Mouse (Mus musculus) megakaryocyte progenitor cell, adult 5-6 weeks (primary cell): ENCODE measurements around the gene Islr. TPM values are rescaled to one million over a fixed set of nuclear protein-coding genes. Genes with fewer than 3 reads are reported as not detected.

Experiments
- ATAC-seq: replicated peaks from 2 replicates; pipeline ENCODE4 v1.8.0; 2016; ENCODE audit warnings: mild to moderate bottlenecking, moderate TSS enrichment, inconsistent platforms; ENCODE audit not compliant: poor library complexity
- total RNA-seq, 2 experiments: library from RNA; stranded (forward) in 1 of 2; stranded (reverse) in 1 of 2; fragments of 157-497, 149-512 nt in 1 of 2; fragments of 200-1000 nt in 1 of 2; gene quantifications; 2 replicates each; pipeline versions ENCODE4 v1.2.3 to v1.2.4; 2015 to 2017

Gene Islr
- total RNA-seq, 2 experiments from 2014 or later: not detected

GRCm38 (mm10) chr9:58224356-58224755 lies 20.2 kb upstream of the Islr start:
- ATAC-seq: no peak

DNA sequence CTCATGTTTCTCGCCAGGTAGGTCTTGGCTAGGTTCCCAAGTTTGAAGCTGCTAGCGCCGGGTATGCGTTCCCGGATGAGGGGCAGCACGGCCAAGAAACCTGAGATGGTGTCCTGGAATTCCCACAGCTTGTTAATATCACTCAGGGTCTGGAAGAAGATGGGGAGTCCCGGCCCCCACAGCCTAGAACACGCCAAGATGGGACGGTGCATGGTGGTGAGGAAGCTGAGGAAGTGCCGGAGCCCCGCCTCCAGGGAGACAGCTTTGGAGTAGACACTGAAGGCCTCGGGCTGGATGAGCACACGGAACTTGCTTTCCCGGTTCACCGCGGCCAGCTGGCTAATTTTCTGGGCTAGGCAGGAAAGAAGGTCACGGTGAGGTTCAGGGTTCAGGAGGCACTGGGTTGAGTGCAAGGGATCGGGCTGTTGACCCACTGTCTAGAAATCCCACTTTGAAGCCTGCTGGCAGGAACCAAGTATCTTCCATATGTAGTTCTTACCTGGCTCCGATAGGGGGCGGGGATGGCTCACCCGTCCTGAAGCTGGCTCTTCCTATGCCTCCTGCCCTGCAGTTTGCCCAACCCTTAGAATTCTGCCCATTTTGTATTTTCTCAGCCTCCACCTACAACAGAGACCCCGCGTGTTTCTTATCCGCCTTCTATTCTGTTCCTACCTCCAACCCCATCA lies 16.3 kb upstream of the Islr start:
- peak; percentile 69 for ATAC-seq

- no peak for ATAC-seq
These were observed 14.4 kb upstream of the Islr start for GRCm38 (mm10) chr9:58218539-58218938.

- peak; percentile 52 for ATAC-seq
These were observed 12.3 kb upstream of the Islr start for GRCm38 (mm10) chr9:58216402-58216801.

DNA sequence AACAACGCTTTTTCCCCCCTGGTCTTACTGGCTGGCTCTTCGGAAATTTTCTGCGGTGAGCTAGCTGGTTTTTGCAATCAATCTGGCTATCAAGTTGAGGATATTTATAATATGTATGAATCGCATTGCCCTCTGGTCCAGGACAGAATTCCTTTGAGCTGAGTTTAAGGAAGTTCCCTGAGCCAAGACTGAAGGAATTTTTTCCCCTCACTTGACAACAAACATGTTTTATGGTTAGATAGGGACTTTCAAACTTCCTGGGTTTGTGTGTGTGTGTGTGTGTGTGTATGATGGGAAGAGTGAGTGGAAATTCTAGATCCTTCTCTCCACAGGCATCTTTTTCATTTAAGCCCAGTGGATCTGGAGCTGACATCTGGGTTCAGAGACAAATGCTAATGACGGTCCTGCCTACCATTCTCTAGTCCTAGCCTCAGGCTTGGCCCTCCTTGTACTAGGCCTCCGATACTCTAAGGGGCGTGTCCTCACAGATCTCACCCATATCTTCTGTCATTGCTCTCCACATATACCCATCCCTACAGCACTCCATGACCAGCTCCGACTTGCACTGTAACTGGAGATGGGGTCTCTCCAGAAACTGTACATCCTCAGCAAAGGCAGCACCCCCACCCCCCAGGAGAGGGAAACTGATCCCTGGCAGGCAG lies 10.5 kb upstream of the Islr start:
- peak; percentile 17; the same call in 1 of the 2 replicates for ATAC-seq

DNA sequence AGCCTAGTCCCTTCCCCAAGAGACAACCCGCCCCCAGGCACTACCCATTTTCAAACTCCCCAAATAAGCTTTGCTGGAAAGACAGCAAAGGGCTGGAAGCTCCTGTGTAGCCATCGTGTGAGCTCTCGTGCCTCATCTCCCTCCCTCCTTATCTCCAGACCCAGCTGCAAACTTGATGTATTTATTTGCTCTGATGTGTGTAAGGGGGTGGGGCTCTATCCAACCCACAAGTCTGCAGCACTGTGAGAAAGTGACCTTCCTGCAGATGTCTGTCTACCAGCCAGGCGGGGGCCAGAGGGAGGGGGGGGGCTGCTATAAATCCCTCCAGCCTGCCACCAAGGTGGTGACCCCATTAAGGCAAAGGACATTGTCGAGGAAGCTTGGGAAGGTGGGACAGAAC lies 9.8 kb upstream of the Islr start:
- ATAC-seq: peak; percentile 88

DNA sequence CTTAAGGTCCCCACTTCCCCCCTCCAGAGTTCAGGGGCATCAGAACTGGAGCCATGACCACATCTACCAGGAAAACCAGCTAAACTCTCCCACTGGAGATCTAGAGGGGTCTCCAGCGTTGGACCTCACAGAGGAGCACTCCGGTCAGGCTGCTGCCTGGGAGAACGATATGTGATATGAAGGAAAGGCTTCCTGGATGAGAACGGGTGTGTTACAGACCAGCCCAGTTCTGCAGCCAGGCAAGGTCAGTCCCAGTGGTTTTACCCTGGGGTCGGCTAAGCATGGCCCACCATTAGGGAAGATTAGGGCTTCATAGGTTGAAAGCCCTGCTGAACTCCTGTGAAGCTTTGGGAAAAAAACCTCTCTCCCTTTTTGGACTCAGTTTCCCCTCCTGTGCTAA lies 9.3 kb upstream of the Islr start:
- ATAC-seq: no peak

DNA sequence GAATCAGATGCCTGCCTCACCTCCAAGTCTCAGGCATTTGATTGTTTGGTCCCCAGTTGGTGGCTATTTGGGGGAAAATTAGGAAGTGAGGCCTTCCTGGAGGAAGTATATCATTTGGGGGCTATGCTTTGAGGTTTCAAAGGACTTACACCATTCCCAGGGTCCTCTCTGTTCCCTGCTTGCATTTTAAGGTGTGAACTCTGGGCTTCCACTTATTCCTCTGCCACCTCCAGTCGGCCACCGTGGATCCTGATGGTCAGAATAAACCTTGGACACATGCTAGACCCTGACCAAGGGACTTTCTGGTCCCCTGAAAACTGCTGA lies 6.2 kb upstream of the Islr start:
- no peak for ATAC-seq

DNA sequence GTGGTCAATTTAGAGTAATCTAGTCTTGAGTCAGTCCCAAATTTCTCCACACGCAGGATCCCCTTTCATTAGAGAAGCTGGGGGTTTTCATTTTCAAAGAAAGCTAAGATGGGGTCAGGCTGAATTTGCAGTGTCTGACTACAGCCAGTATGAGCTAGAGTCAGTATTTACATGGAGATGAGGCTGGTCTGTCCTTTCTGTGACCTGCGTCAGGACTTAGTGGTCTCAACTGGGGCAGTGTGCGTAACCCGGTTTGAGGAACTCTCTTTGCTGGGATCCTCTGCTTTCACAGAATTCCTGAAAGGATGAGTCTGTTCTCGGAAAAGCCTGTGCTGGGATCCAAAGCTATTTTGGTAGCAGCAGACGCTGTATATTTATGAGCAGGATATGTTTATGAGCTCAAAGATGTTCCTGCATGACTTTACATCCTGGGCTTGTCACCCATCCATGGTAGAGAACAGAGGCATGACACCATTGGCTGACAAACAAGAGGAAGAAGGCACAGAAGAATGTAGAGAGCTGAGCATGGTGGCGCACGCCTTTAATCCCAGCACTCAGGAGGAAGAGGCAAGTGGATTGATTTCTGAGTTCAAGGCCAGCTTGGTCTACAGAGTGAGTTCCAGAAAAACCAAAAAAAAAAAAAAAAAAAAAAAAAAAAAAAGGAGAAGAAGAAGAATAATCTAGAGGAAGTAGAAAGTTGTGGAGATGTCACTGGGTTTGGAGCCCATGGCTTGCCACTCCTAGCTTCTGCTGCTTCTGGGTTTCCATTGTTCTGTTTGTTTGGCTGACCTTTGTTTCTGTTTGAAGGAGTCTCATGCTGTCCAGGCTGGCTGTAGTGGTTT lies 5.6 kb upstream of the Islr start:
- ATAC-seq: no peak

DNA sequence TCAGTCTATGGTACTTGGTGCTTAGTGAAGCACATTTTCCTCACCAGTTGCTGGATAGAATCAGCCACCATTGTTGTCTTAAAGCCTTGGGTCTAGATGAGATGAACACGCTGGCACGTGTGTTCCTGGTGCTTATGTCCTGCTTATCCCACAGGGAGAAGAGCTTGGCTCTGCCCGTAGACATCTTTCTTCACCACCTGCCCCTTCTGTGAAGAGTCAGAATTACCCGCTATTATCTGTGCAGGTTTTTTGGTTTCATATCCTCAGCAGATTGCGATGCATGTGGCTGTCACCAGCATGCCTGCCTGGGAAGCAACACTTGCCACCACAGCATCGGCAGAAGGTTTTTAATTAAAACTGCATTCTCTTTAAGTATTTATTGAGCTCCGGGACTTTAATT lies 1.9 kb upstream of the Islr start:
- ATAC-seq: no peak

- peak; percentile 92 for ATAC-seq
These were observed 418 bp upstream of the Islr start for GRCm38 (mm10) chr9:58204448-58205000.

GRCm38 (mm10) chr9:58202676-58203453 lies 1.2 kb downstream of the Islr start:
- no peak for ATAC-seq

- ATAC-seq: no peak
These were observed 2.1 kb downstream of the Islr start for GRCm38 (mm10) chr9:58201861-58202549.

DNA sequence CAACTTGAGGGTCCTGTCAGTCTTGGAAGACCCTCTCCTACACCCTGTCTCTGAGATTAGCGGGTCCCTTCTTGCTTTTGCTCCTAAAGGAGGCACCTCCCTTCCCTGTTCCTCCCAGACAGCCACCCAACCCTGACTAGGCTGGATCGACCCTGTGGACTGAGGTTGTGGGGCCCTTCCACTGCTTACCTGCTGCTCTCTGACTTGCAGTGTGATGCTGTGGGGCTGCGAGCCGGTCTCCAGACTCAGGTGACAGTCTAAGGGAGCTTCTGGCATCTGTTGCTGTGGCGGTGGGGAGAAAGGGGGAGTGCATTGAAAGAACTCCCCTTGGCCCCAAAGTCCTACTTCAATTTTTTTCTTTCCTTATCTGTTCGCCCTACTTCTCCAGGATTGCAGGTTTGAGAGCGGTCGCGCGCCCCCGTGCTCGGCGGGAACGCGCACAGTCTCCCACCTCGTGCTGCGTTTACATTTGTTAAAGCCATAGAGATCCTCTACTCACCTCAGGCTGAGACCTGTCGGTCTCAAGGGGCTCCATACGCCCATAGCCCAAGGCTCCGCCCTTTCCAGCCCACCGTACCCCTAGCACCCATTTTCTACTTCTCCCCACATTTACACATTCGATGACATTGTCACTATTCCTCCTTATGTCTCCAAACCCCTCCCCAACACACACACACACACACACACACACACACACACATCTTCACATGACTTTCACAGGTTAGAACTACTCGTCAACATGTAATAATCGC lies 2.8 kb downstream of the Islr start:
- ATAC-seq: no peak

- ATAC-seq: no peak
These were observed 3.6 kb downstream of the Islr start for GRCm38 (mm10) chr9:58200270-58201090.

DNA sequence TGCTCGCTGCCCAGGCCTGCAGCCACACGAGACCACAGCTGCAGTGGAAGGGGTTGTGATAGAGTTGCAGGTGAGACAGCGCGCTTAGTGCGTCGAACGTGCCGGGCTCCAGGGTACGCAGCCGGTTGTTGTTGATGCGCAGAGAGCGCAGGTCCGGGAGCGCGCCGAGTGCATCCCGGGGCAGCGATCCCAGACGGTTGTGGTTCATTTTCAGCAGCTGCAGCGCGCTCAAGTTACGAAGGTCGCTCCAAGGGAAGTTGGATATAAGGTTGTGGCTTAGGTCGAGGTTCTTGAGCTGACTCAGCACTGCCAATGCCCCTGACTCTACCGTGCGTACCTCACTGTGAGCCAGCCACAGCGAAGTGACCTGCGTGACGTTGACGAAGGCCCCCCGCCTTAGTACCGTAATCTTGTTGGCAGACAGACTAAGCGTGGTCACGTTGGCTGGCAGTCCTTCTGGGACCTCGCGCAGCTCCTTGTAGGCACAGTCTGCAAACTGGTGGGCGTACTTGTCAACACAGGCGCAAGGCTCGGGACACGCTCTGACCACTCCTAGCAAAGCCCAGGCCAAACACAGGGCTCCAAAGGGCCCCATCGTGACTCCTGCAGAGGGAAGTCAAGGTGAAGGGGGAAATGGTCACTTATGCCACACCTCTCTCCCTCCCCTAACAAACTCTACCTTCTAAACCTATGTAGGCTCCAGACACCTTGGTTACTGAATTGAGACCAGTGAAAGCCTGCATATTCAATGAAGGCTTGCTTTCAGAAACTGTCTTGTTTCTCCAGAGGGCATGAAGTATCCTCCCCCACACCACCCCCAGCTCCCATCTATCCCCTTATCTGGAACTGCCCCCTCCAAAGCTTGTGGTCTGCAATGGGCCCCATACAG lies 4.5 kb downstream of the Islr start:
- no peak for ATAC-seq

DNA sequence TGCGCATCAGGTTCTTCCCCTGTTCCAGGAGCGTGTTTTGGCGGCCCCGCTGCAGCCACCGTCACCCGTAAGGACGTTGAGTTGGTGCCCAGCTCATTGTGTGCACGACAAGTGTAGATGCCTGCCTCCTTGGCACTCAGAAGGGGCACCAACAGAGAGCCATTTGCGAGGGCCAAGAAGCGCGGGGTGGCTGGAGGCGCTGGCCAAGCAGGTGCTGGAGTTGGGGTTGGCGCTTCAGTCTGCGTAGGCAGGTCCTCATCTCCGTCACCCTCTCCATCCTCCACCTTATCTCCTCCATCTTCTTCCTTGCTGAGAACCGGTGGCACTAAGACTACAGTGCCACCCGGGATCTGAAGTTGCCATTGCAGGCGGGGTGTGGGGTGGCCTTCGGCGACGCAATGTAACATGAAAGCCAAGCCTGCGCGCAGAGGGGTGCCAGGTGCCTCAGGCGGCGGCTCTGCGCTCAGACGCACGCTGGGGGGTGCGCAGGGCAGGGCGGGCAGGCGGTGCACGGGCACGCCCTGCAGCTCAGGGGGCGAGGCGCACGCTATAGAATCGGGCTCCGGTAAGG lies 5.2 kb downstream of the Islr start:
- no peak for ATAC-seq
